Mouse (Mus musculus): ENCODE results near the gene Nsun2.
A peak's percentile ranks its signal among the peaks of the same experiment; 100 is the strongest.

Gene Nsun2

DNA sequence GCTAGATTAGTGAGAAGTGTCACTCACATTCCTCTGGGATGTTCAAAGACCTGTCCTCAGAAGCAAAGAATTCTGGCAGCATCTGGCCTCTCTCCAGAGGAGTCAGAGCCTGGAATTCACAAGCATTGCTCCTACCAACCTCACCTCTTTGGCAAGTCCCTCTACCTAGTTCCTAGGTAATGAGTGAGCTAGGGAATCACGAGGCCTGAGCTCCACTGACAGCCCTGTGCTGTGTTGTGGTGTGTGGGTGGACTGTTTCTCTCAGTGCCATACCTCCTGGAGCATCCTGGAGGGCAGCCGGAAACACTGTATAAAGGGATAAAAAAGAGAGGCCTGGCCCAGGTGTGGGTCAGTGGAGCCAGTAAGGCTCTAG is 9.4 kb upstream of the Nsun2 start:
- no peak for DNase-seq (ENCODE audit: low spot score in 2 of 2)

GRCm38 (mm10) chr13:69525867-69526266 is 7.7 kb upstream of the Nsun2 start:
- no peak for DNase-seq (ENCODE audit: low spot score in 2 of 2)

DNA sequence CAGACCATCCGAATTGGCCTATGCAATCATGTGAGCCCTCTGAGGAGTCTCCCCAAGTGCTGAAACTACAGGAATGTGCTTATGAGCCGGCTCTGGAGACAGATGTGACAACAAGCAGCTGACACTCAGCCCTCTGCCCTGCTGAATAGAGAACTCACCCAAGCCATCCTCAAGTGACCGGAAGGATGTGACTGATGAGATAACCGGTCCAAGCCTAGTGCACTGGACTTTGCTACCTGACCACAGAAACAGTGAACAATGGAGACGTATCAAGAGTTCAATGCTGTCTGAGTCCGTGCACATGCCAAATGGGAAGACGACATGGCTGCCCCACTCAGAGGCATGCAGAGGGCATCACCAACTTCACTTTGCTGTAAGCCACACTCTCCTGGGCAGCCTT is 5.0 kb upstream of the Nsun2 start:
- no peak for DNase-seq (ENCODE audit: low spot score in 2 of 2)

- DNase-seq (ENCODE audit: low spot score in 2 of 2): no peak
Measured at GRCm38 (mm10) chr13:69530156-69530555, 3.4 kb upstream of the Nsun2 start.

DNA sequence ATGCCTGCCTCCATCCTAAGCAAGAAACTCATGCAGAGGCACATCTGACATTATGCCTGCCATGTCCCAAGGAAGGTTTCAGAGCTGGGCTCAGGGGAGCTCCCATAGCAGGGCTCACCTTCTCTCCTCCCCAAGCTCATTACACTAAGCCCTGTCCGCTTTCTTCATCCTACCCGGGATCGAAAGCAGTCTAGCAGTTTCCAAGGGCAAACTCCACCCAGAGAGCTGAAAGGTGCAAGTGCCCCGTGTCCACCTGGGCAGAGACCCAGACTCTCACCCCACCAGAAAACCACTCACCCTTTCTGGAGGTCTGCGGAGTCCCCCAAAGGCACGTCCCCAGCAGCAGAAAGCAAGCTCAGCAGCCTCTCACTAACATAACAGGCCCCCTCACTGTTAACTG is 2.6 kb upstream of the Nsun2 start:
- no peak for DNase-seq (ENCODE audit: low spot score in 2 of 2)

DNA sequence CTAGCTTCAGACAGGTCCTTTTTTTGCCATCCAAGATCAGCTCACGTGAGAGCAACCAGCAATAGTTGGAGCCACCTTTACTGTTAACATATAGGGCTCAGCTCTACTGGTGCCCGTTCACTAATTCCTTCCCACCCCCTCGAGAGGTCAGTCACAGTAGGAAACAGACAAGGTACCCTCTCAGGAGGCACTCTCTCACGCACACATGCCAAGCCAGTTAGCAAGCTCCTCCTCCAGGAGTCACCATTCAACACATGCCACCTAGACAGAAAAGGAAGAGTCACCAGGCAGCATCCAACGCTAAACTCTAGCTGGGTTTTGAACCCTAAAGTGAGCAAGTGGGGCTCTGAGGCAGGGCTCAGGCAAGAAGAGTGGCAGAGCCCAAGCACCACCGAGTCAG is 2.1 kb upstream of the Nsun2 start:
- no peak for DNase-seq (ENCODE audit: low spot score in 2 of 2)

DNA sequence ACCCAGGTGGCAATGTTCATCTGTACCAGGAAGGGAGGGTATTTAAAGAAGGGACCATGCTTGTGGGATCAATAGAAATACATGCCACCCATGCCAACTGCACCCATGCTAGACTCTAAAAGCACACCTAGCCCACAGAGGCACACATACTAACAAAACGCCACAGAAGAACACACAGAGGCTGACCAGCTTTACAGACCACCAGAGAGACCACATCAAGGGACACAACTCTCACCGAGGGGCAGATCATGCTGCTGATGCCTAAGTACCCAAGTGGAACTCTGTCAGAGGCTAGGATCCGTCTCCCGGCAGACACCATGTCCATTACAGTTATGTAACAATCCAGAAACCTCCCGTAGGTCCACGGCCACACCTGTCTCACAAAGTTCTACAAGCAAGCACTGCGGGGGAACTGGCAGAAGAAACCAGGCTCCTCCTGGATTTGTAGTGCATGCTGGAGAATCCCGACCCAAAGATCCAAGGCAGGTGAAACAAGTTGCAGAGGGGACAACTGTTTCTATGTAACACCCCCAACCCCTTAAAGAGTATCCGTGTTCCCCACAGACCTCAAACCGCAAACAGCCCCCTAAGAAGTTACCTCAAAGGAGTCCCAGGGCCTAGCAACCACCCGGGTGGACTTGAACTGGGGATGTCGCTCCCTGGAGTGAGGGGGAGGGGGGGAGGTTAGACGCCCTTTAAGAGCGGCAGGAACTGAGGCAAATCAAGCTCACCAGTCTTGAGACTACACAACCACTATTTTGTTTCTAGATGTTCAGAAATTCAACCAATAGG is 1.2 kb upstream of the Nsun2 start:
- DNase-seq (ENCODE audit: low spot score in 2 of 2): no peak

DNA sequence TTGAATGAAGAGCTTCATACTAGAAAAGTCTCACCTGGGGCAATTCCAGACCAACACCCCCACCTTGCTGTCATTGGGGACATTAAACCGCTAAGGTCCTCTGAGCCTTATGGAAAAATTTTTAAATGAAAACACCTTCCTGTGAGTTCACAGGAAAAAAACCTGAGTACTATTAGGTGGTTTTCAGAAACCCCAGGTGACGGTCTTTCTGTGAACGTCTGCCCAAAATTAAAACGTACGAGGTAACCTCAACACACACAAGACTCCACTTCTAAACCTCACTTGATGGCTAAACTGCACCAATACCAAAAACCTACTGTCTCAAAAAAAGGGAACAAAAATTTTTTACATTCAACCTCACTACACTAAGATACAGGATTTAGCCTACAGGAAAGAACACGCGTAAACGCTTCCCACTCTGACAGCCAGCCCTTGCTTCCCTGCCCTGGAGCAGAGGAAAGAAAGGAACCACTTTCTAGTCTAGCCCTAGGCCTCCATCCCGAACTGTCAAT is 597 bp upstream of the Nsun2 start:
- no peak for DNase-seq (ENCODE audit: low spot score in 2 of 2)

- DNase-seq (ENCODE audit: low spot score in 2 of 2): no peak
Measured at GRCm38 (mm10) chr13:69534334-69534653, 748 bp downstream of the Nsun2 start, which contains the start of gene Tent4a. Gene Tent4a, minus strand, starts transcription at chr13:69534617.

GRCm38 (mm10) chr13:69534654-69535551 is 1.4 kb downstream of the Nsun2 start:
- DNase-seq (ENCODE audit: low spot score in 2 of 2): peak; percentile 96 to 98

- DNase-seq (ENCODE audit: low spot score in 2 of 2): no peak
Measured at GRCm38 (mm10) chr13:69536021-69536420, 2.5 kb downstream of the Nsun2 start.

DNA sequence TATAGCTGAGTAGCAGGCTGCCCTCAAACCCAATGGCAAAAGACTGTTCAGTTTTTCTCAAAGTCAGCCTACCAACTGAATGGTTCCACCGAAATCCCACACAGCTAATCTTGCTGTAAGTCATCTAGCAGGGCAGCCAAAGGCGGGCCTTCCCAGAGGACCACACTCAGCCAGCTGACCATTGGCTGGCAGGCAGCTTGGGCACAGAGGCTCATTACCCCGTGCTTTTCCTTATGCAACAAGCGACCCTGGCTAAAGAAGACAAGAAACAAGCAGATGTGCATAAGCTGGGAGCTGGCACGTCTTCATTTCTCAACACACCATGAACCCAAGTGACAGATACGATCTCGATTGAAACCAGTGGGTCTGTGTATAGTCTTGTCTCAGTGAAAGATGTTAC is 3.8 kb downstream of the Nsun2 start:
- no peak for DNase-seq (ENCODE audit: low spot score in 2 of 2)

DNA sequence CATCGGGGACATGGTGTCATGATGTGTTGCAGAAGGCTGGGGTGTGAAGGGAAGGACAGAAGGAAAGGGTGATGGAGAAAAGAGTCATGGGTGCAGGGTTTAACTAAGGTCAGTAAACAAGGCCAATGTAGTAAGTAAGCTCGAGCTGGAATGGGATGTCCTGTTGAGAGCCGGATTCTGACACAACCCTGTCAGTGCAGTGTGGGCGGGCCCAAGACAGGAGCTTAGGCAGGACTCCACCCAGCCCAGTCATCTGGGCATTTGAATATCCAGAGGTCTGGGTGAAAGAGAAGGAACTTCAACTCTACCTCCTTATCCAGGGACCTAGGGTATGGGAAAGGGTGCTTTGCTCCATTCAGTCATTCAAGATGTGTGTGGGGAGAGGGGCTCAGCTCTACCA is 4.8 kb downstream of the Nsun2 start:
- no peak for DNase-seq (ENCODE audit: low spot score in 2 of 2)

GRCm38 (mm10) chr13:69541209-69541608 is 7.7 kb downstream of the Nsun2 start:
- no peak for DNase-seq (ENCODE audit: low spot score in 2 of 2)

DNA sequence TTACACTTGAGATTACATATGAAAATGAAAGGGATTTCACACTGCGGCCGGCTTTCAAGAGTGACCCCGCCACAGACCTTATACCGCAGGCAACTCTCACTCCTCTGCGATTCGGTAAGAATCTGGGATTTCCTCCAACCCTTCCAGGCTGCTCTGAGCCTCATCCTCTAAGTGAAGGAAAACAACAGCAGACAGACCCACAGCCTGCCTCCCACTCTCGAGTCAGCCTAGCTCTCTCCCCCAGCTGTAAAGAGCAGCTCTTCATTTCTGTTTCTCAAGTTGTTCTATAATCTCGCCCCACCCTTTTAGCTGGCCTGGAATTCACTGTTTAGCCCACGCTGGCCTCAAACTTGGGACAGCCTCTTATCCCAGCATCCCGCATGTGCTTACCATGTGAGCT is 8.2 kb downstream of the Nsun2 start:
- DNase-seq (ENCODE audit: low spot score in 2 of 2): no peak

- no peak for DNase-seq (ENCODE audit: low spot score in 2 of 2)
Measured at GRCm38 (mm10) chr13:69542571-69543352, 9.2 kb downstream of the Nsun2 start.

DNA sequence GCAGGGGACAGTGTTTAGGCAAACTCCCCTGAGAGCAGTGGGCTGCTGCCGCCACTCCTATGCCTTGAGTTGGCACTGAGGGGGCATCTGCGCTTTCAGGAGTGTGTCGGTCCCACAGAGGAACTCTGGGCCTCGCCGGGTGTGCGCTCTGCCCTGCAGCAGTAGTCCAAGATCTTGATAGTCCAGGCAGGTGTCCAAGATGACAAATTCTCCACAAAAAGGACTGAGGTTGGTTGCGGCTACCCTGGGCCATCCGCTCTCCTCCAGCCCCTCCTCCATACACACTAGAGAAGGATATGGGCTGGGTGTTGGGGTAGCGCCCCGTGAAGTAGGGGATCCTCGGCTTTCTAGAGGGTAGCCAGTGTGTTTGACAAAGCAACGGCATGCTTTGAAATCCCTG is 10.0 kb downstream of the Nsun2 start:
- no peak for DNase-seq (ENCODE audit: low spot score in 2 of 2)

DNA sequence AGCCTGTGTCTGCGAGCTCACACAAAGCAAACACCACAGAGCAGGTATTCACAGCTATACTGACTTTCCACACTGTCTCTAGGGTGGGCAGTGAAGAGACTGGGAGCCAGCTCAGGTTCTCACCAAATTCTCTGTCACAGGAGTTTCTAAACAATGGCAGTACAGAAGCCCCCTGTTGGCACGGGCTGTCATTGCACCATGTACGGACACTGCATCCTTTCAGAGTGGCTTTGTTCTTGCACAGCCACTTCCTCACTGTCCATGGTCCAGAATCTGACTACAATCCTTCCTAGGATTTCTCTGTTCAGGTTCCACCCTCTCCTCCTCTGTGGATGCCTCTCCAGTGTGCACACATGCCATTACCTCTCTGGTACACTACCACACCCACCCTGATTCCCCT is 11.5 kb downstream of the Nsun2 start:
- DNase-seq (ENCODE audit: low spot score in 2 of 2): no peak

- no peak for DNase-seq (ENCODE audit: low spot score in 2 of 2)
Measured at GRCm38 (mm10) chr13:69547488-69548180, 14.1 kb downstream of the Nsun2 start.

DNA sequence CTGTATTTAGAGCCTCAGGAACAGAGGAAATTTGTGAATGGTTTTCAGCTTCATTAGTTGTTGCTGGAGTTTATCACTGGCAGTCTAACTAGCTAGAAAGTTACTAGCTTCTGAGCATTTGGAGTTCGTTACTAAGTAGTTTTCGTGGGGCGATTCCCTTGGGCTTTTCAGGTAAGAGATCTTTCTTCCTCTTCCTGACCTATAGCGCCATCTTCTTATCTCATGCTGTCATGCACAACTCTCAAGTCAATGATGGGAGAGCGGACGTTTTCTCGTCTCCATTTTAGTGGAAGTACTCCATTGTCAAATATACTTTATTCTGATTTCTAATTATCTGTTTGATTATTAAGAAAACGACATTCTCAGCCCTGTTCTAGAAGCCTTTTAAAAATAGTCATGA is 16.4 kb downstream of the Nsun2 start:
- no peak for DNase-seq (ENCODE audit: low spot score in 2 of 2)

- no peak for DNase-seq (ENCODE audit: low spot score in 2 of 2)
Measured at GRCm38 (mm10) chr13:69550831-69551230, 17.3 kb downstream of the Nsun2 start.

GRCm38 (mm10) chr13:69553024-69553423 is 19.5 kb downstream of the Nsun2 start:
- no peak for DNase-seq (ENCODE audit: low spot score in 2 of 2)
